Mouse (Mus musculus) adipocyte (in vitro differentiated cells): ENCODE data around the gene Srsf7.
"Not testable (repeated sequence)": the region's sequence is repeated elsewhere in the genome, so short reads cannot be mapped to it uniquely, and the experiment has no call there.

Experiments
- DNase-seq: peaks from one replicate; pipeline ENCODE4 v3.0.0-alpha.2; 2016; ENCODE audit warnings: low spot score

Gene Srsf7

GRCm38 (mm10) chr17:80199160-80199778, 7.8 kb downstream of the Srsf7 start:
- DNase-seq: no peak

GRCm38 (mm10) chr17:80193075-80193474, 14.0 kb downstream of the Srsf7 start:
- DNase-seq: peak; percentile 54

GRCm38 (mm10) chr17:80183615-80184014, 23.5 kb downstream of the Srsf7 start:
- no peak for DNase-seq

GRCm38 (mm10) chr17:80180468-80180867, 26.6 kb downstream of the Srsf7 start:
- DNase-seq: no peak

GRCm38 (mm10) chr17:80179959-80180358, 27.1 kb downstream of the Srsf7 start:
- DNase-seq: peak; percentile 87

GRCm38 (mm10) chr17:80178846-80179245, 28.3 kb downstream of the Srsf7 start:
- not testable (repeated sequence) for DNase-seq

- DNase-seq: no peak
Observed at GRCm38 (mm10) chr17:80175966-80176365, 31.1 kb downstream of the Srsf7 start.

GRCm38 (mm10) chr17:80175386-80175739, 31.7 kb downstream of the Srsf7 start:
- no peak for DNase-seq

GRCm38 (mm10) chr17:80174699-80175385, 32.3 kb downstream of the Srsf7 start:
- no peak for DNase-seq

- DNase-seq: no peak
Observed at GRCm38 (mm10) chr17:80174146-80174545, 33.0 kb downstream of the Srsf7 start.

GRCm38 (mm10) chr17:80173708-80174107, 33.4 kb downstream of the Srsf7 start:
- no peak for DNase-seq

GRCm38 (mm10) chr17:80172761-80173160, 34.3 kb downstream of the Srsf7 start:
- DNase-seq: no peak

GRCm38 (mm10) chr17:80171948-80172347, 35.2 kb downstream of the Srsf7 start:
- DNase-seq: no peak

- no peak for DNase-seq
Observed at GRCm38 (mm10) chr17:80170951-80171350, 36.2 kb downstream of the Srsf7 start.

- DNase-seq: no peak
Observed at GRCm38 (mm10) chr17:80169792-80170191, 37.3 kb downstream of the Srsf7 start.

GRCm38 (mm10) chr17:80168425-80169182, 38.5 kb downstream of the Srsf7 start:
- DNase-seq: no peak

- DNase-seq: no peak
Observed at GRCm38 (mm10) chr17:80167851-80168251, 39.3 kb downstream of the Srsf7 start.

GRCm38 (mm10) chr17:80167436-80167835, 39.7 kb downstream of the Srsf7 start:
- DNase-seq: no peak

- no peak for DNase-seq
Observed at GRCm38 (mm10) chr17:80166346-80166745, 40.8 kb downstream of the Srsf7 start.

- DNase-seq: peak; percentile 59
Observed at GRCm38 (mm10) chr17:80165741-80166140, 41.4 kb downstream of the Srsf7 start.

GRCm38 (mm10) chr17:80163991-80164390, 43.1 kb downstream of the Srsf7 start:
- peak; percentile 13 for DNase-seq

- peak; percentile 93 for DNase-seq
Observed at GRCm38 (mm10) chr17:80160454-80160853, 46.7 kb downstream of the Srsf7 start.

- DNase-seq: no peak
Observed at GRCm38 (mm10) chr17:80157489-80157888, 49.6 kb downstream of the Srsf7 start.
